Mouse (Mus musculus): ENCODE measurements around the gene Tent2.

Gene Tent2

GRCm38 (mm10) chr13:93138059-93138458 lies 54.1 kb downstream of the Tent2 start:
- no peak for DNase-seq

GRCm38 (mm10) chr13:93137098-93137497 lies 55.1 kb downstream of the Tent2 start:
- no peak for DNase-seq

GRCm38 (mm10) chr13:93136251-93136650 lies 55.9 kb downstream of the Tent2 start:
- DNase-seq: no peak

GRCm38 (mm10) chr13:93135501-93135900 lies 56.7 kb downstream of the Tent2 start:
- no peak for DNase-seq

GRCm38 (mm10) chr13:93130674-93131073 lies 61.5 kb downstream of the Tent2 start:
- no peak for DNase-seq

- no peak for DNase-seq
Measured at GRCm38 (mm10) chr13:93128961-93129360, 63.2 kb downstream of the Tent2 start.

- no peak for DNase-seq
Measured at GRCm38 (mm10) chr13:93128111-93128860, 63.9 kb downstream of the Tent2 start.

GRCm38 (mm10) chr13:93122321-93122720 lies 69.9 kb downstream of the Tent2 start:
- no peak for DNase-seq

- no peak for DNase-seq
Measured at GRCm38 (mm10) chr13:93117241-93117640, 74.9 kb downstream of the Tent2 start.

- no peak for DNase-seq
Measured at GRCm38 (mm10) chr13:93102340-93103090, 89.7 kb downstream of the Tent2 start.

- DNase-seq: no peak
Measured at GRCm38 (mm10) chr13:93098596-93098995, 93.6 kb downstream of the Tent2 start.

- DNase-seq: no peak
Measured at GRCm38 (mm10) chr13:93096643-93097042, 95.5 kb downstream of the Tent2 start.

All from spleen, adult 18-20 months (tissue).